Mouse (Mus musculus) testis, adult 2 months (tissue): ENCODE results near the gene Rflnb. TPM values are rescaled to one million over a fixed set of nuclear protein-coding genes. Genes with fewer than 3 reads are reported as not detected.

Experiments used
- H3K27ac ChIP-seq: fragments of 200-500 bp; 2 replicates; pipeline ENCODE4 v1.5.1; 2012; ENCODE audit warnings: low read depth, low read length; ENCODE audit not compliant: control insufficient read depth, insufficient read depth
- H3K27me3 ChIP-seq: fragments of 200-500 bp; 2 replicates; pipeline ENCODE4 v1.6.1; 2012; ENCODE audit warnings: mild to moderate bottlenecking, low read length, moderate library complexity; ENCODE audit not compliant: control insufficient read depth, insufficient read depth
- H3K36me3 ChIP-seq: fragments of 200-500 bp; 2 replicates; pipeline ENCODE4 v1.6.1; 2012; ENCODE audit warnings: mild to moderate bottlenecking, low read length; ENCODE audit not compliant: control insufficient read depth, insufficient read depth
- H3K4me1 ChIP-seq: fragments of 200-500 bp; 2 replicates; pipeline ENCODE4 v1.6.1; 2012; ENCODE audit warnings: low read length; ENCODE audit not compliant: control insufficient read depth, insufficient read depth
- H3K4me3 ChIP-seq: fragments of 200-500 bp; 2 replicates; pipeline ENCODE4 v1.5.1; 2012; ENCODE audit warnings: low read depth, mild to moderate bottlenecking, low read length, moderate library complexity, mixed read lengths; ENCODE audit not compliant: control insufficient read depth
- CTCF ChIP-seq: fragments of 200-500 bp; IDR thresholded peaks from 2 replicates; pipeline ENCODE4 v1.5.1; 2012; ENCODE audit warnings: low read depth, mild to moderate bottlenecking, inconsistent platforms, low read length, moderate library complexity; ENCODE audit not compliant: control insufficient read depth, insufficient read depth, insufficient replicate concordance
- POLR2A ChIP-seq: fragments of 200-500 bp; IDR thresholded peaks from 2 replicates; pipeline ENCODE4 v1.6.1; 2012; ENCODE audit warnings: low read depth, mild to moderate bottlenecking, inconsistent platforms, low read length, moderate library complexity; ENCODE audit not compliant: control insufficient read depth
- polyA plus RNA-seq: library from polyadenylated mRNA; depleted of rRNA; stranded (reverse); fragments of >200 nt; gene quantifications from 2 replicates; pipeline ENCODE4 v1.2.3, GENCODE M21; 2012

Gene Rflnb
- polyA plus RNA-seq, 1 experiment: 0.64 TPM

GRCm38 (mm10) chr11:75985948-75986347 lies 41.6 kb downstream of the Rflnb start:
- TF ChIP-seq POLR2A (no peak), CTCF (no peak)
- peaks cover 2% of the 10 kb centered on the region; the same call in 1 of the 2 replicates for H3K4me1 ChIP-seq
- H3K4me3 ChIP-seq: no peak overlapping the region
- H3K36me3 ChIP-seq: no peaks in the 10 kb centered on the region
- H3K27me3 ChIP-seq: no peaks in the 10 kb centered on the region
- H3K27ac ChIP-seq: no peak overlapping the region

DNA sequence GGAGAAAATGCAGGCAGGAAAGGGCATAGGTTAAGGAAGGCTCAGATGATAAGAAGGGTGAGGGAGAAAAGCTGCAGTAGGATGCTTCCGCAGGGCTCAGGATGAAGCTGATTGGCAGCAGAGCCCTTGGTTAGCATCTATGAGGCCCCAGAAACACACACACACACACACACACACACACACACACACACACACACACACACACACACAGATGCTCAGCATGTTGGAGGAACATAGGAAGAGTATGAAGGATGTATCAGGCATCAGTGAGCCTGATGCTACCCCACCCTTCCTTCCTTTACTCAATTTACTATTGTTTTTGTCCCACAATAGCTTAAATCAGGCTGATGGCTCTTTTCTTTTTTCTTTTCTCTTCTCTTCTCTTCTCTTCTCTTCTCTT lies 43.0 kb downstream of the Rflnb start:
- H3K4me1 ChIP-seq: no peaks in the 10 kb centered on the region
- H3K27me3 ChIP-seq: no peaks in the 10 kb centered on the region
- no peaks in the 10 kb centered on the region for H3K36me3 ChIP-seq
- H3K27ac ChIP-seq: no peak overlapping the region
- TF ChIP-seq CTCF: no peak
- no peak for TF ChIP-seq POLR2A
- no peak overlapping the region for H3K4me3 ChIP-seq

DNA sequence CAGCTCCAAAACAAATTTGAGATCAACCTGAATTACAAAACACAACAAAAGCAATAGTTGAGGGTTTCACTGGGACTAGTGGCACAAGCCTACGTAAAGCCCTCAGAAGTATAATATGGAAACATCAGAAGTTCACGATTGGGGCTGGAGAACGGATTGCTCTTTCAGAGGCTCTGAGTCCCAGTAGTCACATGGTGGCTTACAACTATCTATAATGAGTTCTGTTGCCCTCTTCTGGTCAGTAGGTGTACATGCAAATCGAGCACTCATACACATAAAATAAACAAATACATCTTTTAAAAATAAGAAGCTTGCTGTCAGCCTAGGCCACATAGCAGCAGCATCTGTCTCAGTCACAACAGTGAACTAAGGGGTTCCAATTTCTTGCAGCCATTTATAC lies 44.4 kb downstream of the Rflnb start:
- no peaks in the 10 kb centered on the region for H3K27me3 ChIP-seq
- no peak overlapping the region for H3K27ac ChIP-seq
- H3K36me3 ChIP-seq: no peaks in the 10 kb centered on the region
- H3K4me1 ChIP-seq: no peaks in the 10 kb centered on the region
- no peak for TF ChIP-seq CTCF
- no peak for TF ChIP-seq POLR2A
- no peak overlapping the region for H3K4me3 ChIP-seq

- Histone ChIP-seq H3K36me3 (no peaks in the 10 kb centered on the region), H3K27me3 (no peaks in the 10 kb centered on the region), H3K4me3 (no peak overlapping the region), H3K4me1 (no peaks in the 10 kb centered on the region), H3K27ac (no peak overlapping the region)
- no peak for TF ChIP-seq CTCF
- no peak for TF ChIP-seq POLR2A
Measured at GRCm38 (mm10) chr11:75980413-75980812, 47.2 kb downstream of the Rflnb start.

- H3K27me3 ChIP-seq: no peaks in the 10 kb centered on the region
- no peaks in the 10 kb centered on the region for H3K36me3 ChIP-seq
- H3K4me1 ChIP-seq: no peaks in the 10 kb centered on the region
- TF ChIP-seq CTCF (no peak), POLR2A (no peak)
- H3K27ac ChIP-seq: no peak overlapping the region
- no peak overlapping the region for H3K4me3 ChIP-seq
Measured at GRCm38 (mm10) chr11:75978051-75978450, 49.5 kb downstream of the Rflnb start.

DNA sequence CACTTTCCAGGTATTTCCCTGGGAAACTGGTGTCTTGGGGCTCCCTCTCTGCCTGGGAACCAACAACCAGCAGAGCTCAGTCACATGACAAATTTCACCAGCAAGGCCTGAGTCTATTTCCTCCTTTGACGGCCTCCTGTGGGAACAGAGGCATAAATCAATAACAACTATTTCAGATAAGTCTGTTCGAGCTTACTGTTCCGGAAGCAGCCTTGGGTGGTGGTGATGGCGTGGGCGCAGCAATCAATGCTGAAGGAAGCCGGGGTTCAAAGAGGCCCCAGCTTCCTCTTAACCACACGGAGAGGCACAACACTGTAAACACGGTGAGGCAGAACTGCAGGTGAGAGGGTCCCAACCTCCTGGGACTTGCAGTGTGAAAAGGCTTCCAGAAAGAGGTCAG lies 50.8 kb downstream of the Rflnb start:
- no peak overlapping the region for H3K27ac ChIP-seq
- no peak for TF ChIP-seq CTCF
- no peak for TF ChIP-seq POLR2A
- H3K4me3 ChIP-seq: no peak overlapping the region
- no peaks in the 10 kb centered on the region for H3K36me3 ChIP-seq
- no peaks in the 10 kb centered on the region for H3K4me1 ChIP-seq
- H3K27me3 ChIP-seq: no peaks in the 10 kb centered on the region

GRCm38 (mm10) chr11:75973988-75974387 lies 53.6 kb downstream of the Rflnb start:
- Histone ChIP-seq H3K4me3 (no peak overlapping the region), H3K36me3 (no peaks in the 10 kb centered on the region), H3K27ac (no peak overlapping the region), H3K4me1 (no peaks in the 10 kb centered on the region; the same call in 1 of the 2 replicates), H3K27me3 (no peaks in the 10 kb centered on the region)
- TF ChIP-seq CTCF (peak; percentile 72; the same call in 1 of the 2 replicates), POLR2A (no peak)

DNA sequence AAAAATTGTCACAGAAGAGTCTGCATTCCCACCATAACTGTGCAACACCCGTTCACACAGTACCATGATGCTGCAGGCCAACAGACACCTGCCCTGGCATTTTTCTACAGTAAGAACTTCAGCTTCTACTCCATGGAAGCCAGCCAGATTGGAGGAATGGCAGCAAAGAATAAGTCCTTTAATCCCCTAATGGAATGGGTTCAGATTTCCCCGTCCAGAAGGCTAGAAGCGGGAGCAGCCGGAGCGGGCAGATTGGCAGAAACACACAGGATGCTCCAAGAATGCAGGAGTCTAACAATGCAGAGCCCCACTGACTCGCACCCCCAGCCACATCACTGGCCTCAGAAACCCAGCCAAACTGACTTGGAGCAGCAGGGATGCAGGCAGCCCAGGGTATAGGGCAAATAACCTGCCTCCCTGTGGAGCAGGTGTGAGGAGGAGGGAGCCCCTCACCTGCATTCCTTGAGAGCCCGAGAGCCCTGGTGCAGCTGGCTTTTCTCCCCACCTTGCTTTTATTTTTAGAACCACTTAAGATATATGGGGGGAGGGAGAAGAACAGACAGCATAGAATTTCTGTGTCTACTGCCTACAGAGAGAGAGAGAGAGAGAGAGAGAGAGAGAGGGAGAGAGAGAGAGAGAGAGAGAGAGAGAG lies 54.5 kb downstream of the Rflnb start:
- TF ChIP-seq CTCF: no peak
- TF ChIP-seq POLR2A: no peak
- peaks cover 2% of the 10 kb centered on the region for H3K4me1 ChIP-seq
- H3K27ac ChIP-seq: no peak overlapping the region
- no peaks in the 10 kb centered on the region for H3K27me3 ChIP-seq
- H3K36me3 ChIP-seq: no peaks in the 10 kb centered on the region
- H3K4me3 ChIP-seq: no peak overlapping the region
